Mouse (Mus musculus) testis, postnatal 14 days (tissue): ENCODE results near the gene Macf1.

ENCODE experiments used
- DNase-seq: peaks from one replicate; pipeline ENCODE4 v3.0.0; 2021; ENCODE audit warnings: low spot score

Macf1 gene

GRCm38 (mm10) chr4:123684260-123684659 is at the start of gene Macf1:
Gene Macf1, minus strand, starts transcription at chr4:123684360.
- no peak for DNase-seq

DNA sequence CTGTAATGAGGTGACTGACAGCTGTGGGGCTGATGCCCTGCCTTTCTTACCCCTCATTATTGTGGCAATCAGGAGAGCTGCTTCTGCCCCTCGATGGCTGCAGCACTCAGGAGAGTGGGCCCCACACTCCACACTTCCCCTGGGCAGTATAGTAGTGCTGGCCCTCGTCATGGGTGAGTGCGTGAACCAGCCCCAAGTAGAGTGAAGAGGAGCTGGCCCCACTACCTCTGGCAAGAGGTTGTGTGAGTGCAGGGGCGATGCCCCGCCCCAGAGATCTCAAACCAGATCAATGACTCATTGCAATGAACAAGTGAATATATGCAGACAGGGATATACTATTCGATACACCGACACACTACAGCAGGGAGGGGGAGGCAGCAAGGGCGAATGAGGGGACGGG is 49.4 kb upstream of the Macf1 start:
- no peak for DNase-seq

GRCm38 (mm10) chr4:123732921-123733320 is 48.8 kb upstream of the Macf1 start:
- no peak for DNase-seq

GRCm38 (mm10) chr4:123732163-123732910 is 48.2 kb upstream of the Macf1 start:
- no peak for DNase-seq

DNA sequence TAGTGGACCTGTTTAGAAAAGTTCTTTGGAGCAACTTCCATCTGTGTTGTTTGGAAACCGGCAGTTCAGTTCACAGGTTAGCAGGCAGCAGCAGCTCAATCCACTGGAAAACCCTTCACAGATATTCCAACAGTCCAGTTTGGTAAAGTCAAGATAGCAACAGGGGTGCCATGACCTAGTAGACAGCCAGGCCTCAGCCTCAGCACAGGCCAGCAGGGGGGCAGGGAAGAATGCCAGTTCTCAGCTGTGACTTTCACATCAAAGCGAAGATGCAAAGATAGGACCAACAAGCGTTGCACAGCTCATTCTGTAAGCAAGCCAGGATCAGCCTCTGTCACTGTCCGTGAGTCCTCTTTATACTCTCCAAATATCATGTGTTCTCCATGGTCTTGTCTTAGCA is 37.6 kb upstream of the Macf1 start:
- DNase-seq: no peak

GRCm38 (mm10) chr4:123718434-123718780 is 34.2 kb upstream of the Macf1 start:
- DNase-seq: no peak

GRCm38 (mm10) chr4:123717574-123718433 is 33.6 kb upstream of the Macf1 start, which contains the start of gene Ndufs5:
Gene Ndufs5, minus strand, starts transcription at chr4:123718202.
- peak; percentile 96 for DNase-seq

DNA sequence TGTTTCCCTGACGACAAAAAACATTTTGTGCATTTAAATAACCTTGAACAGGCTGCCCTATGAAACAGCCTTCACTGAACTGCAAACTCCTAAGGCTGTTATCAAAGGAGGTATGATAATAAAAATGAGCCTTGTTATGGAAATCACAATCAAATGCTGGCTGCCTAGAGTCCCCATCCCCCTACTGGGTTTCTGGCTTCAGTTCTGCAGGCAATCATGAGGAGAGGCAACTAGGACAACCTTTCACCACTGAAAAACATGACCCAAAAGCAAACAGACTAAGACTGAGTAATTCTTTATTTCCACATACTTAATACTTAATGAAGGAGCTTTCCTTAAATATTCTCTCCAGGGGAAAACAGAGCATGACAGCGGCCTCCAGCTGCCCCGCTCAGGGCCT is 28.3 kb upstream of the Macf1 start:
- DNase-seq: no peak

GRCm38 (mm10) chr4:123707340-123707739 is 23.2 kb upstream of the Macf1 start:
- no peak for DNase-seq

- DNase-seq: peak; percentile 71
Observed at GRCm38 (mm10) chr4:123705340-123705739, 21.2 kb upstream of the Macf1 start.

GRCm38 (mm10) chr4:123693384-123693783 is 9.2 kb upstream of the Macf1 start:
- no peak for DNase-seq

GRCm38 (mm10) chr4:123692071-123692470 is 7.9 kb upstream of the Macf1 start:
- peak; percentile 68 for DNase-seq

DNA sequence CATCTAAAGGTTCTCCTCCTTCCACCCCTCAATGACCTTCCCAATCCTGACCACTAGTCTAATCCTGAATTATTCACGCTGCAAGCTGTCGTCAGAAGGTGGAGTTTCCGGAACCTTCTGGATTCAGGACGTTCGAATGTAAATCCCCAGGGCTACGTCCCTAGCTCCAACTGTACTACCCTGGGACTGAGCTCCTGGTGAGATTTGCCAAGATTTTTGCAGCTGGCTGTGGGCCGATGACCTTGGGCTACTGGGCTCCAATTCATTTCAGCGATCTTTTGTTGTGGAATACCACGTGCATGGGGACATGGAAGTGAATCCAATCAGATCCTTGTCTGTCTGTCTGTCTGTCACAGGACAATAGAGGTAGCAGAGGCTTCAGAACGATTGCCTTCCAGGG is 6.2 kb upstream of the Macf1 start:
- DNase-seq: peak; percentile 48

DNA sequence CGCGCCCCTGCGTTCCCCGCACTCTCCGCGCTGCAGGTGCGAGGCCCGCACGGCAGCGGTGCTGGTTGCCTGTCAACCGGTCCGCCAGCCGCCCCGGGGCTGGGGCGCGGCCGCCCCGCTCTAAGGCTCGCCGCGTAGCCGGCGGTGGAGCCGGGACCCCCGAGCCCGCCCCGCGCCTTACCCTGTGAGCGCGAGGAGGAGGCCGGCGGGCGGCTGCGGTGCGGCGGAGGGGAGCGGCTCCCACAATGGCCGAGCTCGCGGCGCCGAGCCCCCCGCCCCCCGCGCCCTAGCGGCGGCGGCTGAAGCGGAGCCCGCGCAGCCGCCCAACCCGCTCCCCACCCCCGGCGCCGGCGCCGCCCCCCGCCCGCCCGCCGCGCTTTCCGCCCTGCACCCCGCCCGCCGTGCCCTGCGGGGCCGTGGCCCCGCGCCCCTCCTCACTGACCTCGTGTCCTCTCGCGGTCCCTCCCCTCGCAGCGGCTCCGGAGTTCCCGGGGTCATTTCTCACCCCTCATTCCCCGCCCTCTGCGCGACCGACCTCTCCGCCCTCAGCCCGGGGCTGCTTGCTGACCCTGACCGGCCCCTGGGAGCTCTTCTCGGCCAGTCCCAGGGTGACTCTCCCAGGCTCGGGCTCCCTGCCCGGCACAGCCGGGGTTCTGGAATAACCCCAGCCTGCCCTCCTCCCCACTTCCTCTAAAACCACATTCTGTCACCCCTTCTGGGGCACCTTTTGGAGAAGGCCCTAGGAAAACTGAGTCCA is 3.0 kb upstream of the Macf1 start:
- peak; percentile 35 for DNase-seq

GRCm38 (mm10) chr4:123686368-123687024 is 2.3 kb upstream of the Macf1 start:
- DNase-seq: peak; percentile 24

DNA sequence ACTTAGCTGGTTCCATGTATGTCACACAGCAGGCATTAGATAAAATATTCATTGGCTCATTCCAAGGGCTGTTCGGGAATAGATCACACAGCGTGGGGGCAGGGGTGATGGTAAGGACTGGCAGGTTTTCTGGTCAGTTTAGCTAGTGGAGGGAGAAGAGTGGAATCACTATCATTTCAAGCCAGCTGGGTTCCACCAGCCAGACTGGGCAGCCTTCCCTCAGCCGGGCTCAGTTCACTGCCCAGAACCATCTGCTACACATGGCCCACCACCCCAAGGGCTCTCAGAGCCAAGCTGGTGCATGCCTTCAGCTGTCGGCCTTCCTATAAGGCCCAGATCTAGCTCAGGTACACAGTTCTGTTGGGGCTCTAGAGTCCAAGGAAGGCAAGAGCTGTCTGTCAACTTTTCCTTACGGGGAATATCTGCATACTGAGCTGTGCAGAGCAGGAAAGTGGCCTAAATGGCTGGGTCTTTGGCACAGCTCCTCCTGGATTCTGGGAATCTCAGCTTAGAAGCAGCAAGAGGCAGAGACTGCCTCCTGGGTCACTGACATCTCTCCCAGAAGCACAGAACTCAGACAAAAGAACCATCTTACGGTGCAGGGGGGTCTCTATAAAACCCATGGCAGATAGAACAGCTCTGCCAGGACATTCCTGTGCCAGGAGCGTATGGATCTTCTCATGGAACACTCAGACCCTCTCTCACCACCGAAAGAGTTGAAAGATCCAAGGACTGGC is 1.5 kb upstream of the Macf1 start:
- DNase-seq: no peak

DNA sequence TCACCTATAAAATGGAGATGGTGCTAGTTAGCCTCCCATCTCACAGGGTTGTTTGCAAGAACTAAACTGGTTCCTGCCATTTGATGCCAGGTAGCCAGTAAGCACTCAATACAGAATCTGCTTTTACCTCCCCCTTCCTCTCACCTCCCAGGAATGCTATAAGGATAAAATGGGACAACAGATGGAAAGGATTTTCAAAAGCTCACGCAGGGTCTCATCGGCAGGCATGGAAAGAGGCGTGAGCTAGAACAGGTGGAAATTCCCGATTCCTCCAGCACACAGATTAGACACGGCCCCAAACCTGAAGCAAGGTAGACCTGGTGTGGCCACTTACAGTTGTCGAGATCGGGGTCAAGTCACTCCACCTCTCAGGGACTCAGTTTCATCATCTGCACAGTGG is 886 bp upstream of the Macf1 start:
- DNase-seq: no peak

DNA sequence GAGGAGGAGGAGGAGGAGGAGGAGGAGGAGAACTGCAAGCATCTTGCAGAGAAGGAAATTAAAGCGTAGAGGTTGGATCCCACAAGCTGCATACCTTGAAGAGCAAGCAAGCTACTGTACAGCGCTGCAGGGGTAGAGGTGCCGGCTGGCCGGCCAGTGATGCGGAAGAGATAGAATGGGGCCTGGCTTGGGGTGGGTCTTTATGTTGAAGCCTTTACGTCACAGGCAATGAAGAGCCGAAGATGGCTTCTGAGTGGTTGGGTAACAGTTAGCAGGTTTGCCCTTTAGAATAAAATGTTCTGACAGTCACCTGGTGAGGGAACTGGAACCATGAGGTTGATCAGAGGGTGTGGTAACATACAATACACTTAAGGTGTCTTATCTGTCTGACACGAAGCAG is 1.9 kb downstream of the Macf1 start:
- no peak for DNase-seq

GRCm38 (mm10) chr4:123680962-123681361 is 3.2 kb downstream of the Macf1 start:
- no peak for DNase-seq

DNA sequence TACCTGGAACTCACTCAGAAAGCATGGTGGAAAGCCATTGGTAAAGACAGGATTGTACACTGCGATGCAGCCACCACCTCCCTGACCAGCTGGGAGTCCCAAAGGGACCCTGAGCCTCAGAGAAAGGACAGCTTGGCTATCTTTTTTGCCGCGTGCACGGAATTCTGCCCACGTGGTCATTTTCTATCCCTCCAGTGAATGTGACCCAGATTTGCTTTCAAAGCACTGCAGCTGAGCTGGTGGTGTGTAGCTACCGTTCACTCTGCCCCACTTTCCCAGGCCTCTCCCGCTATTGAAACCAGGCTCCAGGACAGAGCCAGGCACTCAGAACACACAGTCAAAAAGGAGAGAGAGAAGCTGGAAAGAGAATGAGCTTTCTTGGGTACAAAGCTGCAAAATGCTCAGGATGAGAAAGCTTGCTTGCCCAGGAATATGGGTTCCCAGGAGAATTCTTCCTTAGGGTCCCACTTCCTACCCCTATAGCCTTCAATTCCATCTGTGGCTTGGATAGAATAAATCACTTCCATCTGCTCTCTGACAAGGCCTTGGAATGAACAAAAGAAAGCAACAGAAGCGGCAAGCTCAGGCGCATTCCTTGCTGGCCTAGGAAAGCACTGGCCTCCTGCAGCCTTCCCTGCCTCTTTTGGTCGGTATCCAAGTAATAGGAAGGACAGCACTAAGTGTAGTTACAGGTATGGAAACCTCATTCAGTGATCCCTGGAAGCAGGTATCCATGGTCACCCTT is 6.9 kb downstream of the Macf1 start:
- DNase-seq: no peak

DNA sequence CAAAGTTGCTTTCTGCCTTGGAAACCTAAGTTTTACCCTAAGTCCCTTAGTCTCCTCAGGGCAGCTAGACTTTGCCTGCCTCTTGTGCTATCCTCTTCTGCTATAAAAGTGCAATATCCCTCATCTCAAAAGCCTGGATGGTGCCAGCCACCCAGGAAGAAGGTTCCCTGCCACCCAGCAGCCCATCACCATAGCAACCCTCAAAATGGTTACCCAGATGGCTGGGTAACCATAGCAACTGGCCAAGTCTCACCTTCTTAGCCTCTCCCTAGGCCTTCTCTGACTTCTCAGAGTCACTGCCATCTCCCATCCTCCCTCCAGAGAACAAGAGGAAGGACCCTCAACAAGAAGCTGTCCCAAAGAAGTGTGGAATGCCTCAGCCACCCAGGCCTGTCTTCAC is 13.6 kb downstream of the Macf1 start:
- no peak for DNase-seq
